Mouse (Mus musculus) small intestine, adult 2 months (tissue): ENCODE measurements around the gene Etv5. TPM values are rescaled to one million over a fixed set of nuclear protein-coding genes. Genes with fewer than 3 reads are reported as not detected.
A peak's percentile ranks its signal among the peaks of the same experiment; 100 is the strongest.

Experiments used
- H3K27ac ChIP-seq: fragments of 200-500 bp; 2 replicates; pipeline ENCODE4 v1.5.1; 2012; ENCODE audit warnings: low read depth, low read length, control low read depth, inconsistent platforms; ENCODE audit not compliant: insufficient read depth
- H3K27me3 ChIP-seq: fragments of 200-500 bp; 2 replicates; pipeline ENCODE4 v1.6.1; 2012; ENCODE audit warnings: mild to moderate bottlenecking, moderate library complexity, low read length, inconsistent platforms; ENCODE audit not compliant: control insufficient read depth, insufficient read depth
- H3K36me3 ChIP-seq: fragments of 200-500 bp; 2 replicates; pipeline ENCODE4 v1.6.1; 2012; ENCODE audit warnings: mild to moderate bottlenecking, low read length, control low read depth, inconsistent platforms; ENCODE audit not compliant: control insufficient read depth, insufficient read depth
- H3K4me1 ChIP-seq: fragments of 200-500 bp; 2 replicates; pipeline ENCODE4 v1.6.1; 2012; ENCODE audit warnings: low read length, inconsistent platforms, mixed read lengths; ENCODE audit not compliant: control insufficient read depth, insufficient read depth, insufficient read length
- H3K4me3 ChIP-seq: fragments of 200-500 bp; 2 replicates; pipeline ENCODE4 v1.5.1; 2012; ENCODE audit warnings: low read depth, mild to moderate bottlenecking, control low read depth, inconsistent platforms, low read length, moderate library complexity
- CTCF ChIP-seq: fragments of 200-500 bp; IDR thresholded peaks from 2 replicates; pipeline ENCODE4 v1.5.1; 2012; ENCODE audit warnings: low read depth, mild to moderate bottlenecking, control low read depth, inconsistent platforms, low read length, moderate library complexity, mixed read lengths; ENCODE audit not compliant: insufficient replicate concordance, insufficient read length; ENCODE audit errors: extremely low read depth
- POLR2A ChIP-seq: fragments of 200-500 bp; IDR thresholded peaks from 2 replicates; pipeline ENCODE4 v1.6.1; 2012; ENCODE audit warnings: low read depth, mild to moderate bottlenecking, control low read depth, inconsistent platforms, low read length, moderate library complexity
- WGBS: fragments of 180-500 bp; shearing (Covaris S2); methylation state at CpG from one replicate; pipeline ENCODE4 v1.1.7; 2018; 5-methylcytosine and 5-hydroxymethylcytosine counted together
- polyA plus RNA-seq: library from polyadenylated mRNA; depleted of rRNA; stranded (reverse); fragments of >200 nt; gene quantifications from 2 replicates; pipeline ENCODE4 v1.2.3, GENCODE M21; 2012

Etv5 gene
- polyA plus RNA-seq, 1 experiment, result 2.5 TPM

- Histone ChIP-seq H3K27me3 (no peaks in the 10 kb centered on the region), H3K27ac (peak overlapping the region; percentile 17), H3K4me3 (peak overlapping the region; percentile 81), H3K36me3 (no peaks in the 10 kb centered on the region; the same call in 1 of the 2 replicates), H3K4me1 (peaks cover 11% of the 10 kb centered on the region)
- WGBS, result under 1% methylated on average over 18 of the region's 18 CpGs
- TF ChIP-seq POLR2A (no peak), CTCF (0 out of 2 replicates have a peak, but pooled peaks have one; percentile 27)
Measured at GRCm38 (mm10) chr16:22440269-22440668, 750 bp upstream of the Etv5 start.

DNA sequence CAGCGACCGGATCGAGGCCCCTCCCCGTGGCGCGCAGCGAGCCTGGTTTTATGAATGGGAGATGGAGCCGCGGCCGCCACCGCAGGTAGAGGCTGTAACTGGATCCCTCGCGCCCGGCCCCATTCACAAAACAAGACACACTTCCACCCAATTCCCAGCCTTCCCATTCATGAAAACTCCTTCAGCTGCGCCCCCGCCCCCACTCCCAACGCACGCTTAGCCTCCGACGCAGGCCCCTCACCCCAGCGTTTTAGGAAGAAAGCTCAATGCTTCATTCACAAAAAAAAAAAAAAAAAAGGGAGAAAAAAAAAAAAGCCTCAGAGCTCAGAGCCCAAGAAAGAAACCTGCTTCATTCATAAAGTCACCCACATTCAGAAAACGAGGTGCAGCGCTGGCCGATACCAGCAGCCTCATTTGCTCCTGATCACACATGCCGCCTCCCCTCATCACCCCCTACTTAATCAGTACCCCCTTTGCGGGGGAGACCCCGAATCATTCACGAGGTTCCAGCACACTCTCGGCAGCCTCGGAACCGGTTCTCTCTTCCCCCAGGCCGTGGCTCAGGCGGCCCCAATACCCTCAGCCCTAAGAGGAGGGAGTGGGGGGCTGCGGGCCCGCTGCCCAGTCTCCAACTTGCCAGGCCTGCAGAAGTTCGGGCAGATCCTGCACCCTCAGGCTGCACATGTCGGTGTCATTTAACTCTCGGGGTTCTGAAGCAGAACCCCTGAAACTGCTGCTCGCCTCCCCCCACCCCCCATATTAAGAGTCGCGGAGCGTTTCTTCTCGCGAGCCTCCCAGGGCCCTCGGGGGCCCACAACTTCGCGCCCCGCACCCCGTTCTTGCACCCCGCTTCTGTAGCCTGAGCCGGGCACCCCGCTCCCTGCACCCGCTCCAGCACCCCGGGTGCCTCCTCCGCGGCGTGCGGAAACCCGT is 812 bp downstream of the Etv5 start:
- H3K4me1 ChIP-seq, result peaks cover 11% of the 10 kb centered on the region
- no peak for TF ChIP-seq POLR2A
- no peaks in the 10 kb centered on the region; the same call in 1 of the 2 replicates for H3K36me3 ChIP-seq
- WGBS, result under 1% methylated on average over 59 of the region's 59 CpGs
- H3K27ac ChIP-seq, result no peak overlapping the region
- H3K27me3 ChIP-seq, result no peaks in the 10 kb centered on the region
- peak overlapping the region; percentile 93 for H3K4me3 ChIP-seq

DNA sequence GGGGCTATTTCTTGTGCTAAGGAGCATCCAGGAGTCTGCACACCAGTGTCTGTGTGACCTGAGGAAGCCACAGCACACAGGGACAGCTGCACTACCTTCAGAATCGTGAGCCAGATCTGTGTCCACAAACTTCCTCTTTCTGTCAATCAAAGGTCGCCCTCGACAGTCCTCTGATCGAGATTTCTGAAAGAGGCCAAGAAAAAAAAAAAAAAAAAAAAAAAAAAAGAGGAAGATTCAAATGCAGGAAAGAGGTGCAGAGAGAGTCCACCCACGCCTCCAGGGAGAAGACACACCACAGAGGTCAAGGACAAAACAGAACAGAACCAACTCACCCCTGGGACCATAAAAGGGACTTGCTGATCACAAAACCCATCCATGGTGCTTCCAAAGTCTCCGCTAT is 3.4 kb downstream of the Etv5 start:
- no peak for TF ChIP-seq CTCF
- no peak for TF ChIP-seq POLR2A
- Histone ChIP-seq H3K36me3 (no peaks in the 10 kb centered on the region; the same call in 1 of the 2 replicates), H3K27me3 (no peaks in the 10 kb centered on the region), H3K27ac (no peak overlapping the region), H3K4me1 (peaks cover 11% of the 10 kb centered on the region), H3K4me3 (no peak overlapping the region)
- WGBS, result 34% methylated on average over 6 of the region's 6 CpGs

DNA sequence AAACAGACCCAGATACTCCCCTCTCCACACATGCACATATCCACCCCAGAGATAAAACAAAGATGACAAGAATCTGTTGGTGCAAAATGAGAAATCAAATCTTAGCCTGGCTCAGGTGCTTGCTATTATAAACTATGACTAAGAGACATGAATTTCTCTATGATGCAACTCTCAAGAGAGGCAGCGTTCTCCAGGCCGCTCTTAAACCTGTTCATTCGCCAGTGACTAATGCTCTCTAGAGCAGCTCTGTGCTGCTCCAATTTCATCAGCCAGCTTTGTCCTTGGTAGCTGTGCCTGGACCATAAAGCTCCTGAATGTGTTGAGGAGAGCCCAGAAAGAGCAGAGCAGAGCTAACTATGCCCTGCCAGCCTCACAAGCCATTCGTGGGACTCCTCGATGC is 5.0 kb downstream of the Etv5 start:
- H3K27ac ChIP-seq, result no peak overlapping the region
- no peak overlapping the region for H3K4me3 ChIP-seq
- no peak for TF ChIP-seq CTCF
- no peak for TF ChIP-seq POLR2A
- no peaks in the 10 kb centered on the region; the same call in 1 of the 2 replicates for H3K36me3 ChIP-seq
- no peaks in the 10 kb centered on the region for H3K27me3 ChIP-seq
- peaks cover 3% of the 10 kb centered on the region; the same call in 1 of the 2 replicates for H3K4me1 ChIP-seq
- 91% methylated on average over 5 of the region's 5 CpGs for WGBS

DNA sequence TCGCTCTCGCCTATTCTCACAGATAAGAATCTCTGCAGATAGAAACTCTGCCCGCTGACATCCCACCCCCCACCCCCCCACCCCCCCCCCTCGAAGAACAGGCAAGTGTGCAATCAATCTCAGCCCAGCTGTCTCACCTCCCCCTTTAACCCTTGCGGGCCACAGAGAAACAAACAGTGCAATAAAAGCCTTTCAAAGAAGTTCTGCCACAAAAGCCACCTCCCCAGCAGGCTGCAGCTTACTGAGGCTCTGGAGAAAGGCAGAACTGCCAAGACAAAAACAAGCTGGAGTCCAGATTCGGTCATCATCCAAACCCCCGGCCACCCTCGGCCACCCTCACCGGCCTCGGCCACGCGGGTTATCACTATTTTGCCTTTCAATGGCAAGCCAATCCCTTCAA is 5.6 kb downstream of the Etv5 start:
- WGBS, result 60% methylated on average over 12 of the region's 12 CpGs
- TF ChIP-seq POLR2A (no peak), CTCF (no peak)

DNA sequence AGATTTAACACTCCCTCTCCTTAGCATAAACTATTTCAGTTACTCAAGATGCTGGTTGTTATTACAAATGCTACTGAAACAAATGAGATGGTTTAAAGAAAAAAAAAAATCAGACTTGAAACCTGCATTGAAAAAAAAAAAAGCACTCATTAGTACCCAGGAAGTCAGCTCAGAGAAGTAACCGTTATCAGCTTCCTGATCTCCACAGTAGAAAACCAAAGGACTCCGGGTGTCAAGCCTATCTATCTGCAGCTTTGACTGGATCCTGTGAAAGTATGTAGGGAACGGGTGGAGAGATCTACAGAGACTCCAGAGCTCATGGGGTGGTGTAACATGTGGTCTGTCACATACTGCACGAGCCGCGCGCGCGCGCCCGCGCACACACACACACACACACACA is 7.7 kb downstream of the Etv5 start:
- Histone ChIP-seq H3K27me3 (no peaks in the 10 kb centered on the region), H3K27ac (no peak overlapping the region), H3K4me3 (no peak overlapping the region), H3K4me1 (no peaks in the 10 kb centered on the region), H3K36me3 (no peaks in the 10 kb centered on the region; the same call in 1 of the 2 replicates)
- no peak for TF ChIP-seq POLR2A
- no peak for TF ChIP-seq CTCF
- WGBS, result 83% methylated on average over 12 of the region's 12 CpGs

More for the DNA sequence above, 5.6 kb downstream of the Etv5 start:
- no peaks in the 10 kb centered on the region; the same call in 1 of the 2 replicates for H3K36me3 ChIP-seq
- H3K27me3 ChIP-seq, result no peaks in the 10 kb centered on the region
- H3K27ac ChIP-seq, result no peak overlapping the region
- no peak overlapping the region for H3K4me3 ChIP-seq
- H3K4me1 ChIP-seq, result peaks cover 3% of the 10 kb centered on the region; the same call in 1 of the 2 replicates

GRCm38 (mm10) chr16:22431335-22431734 is 8.2 kb downstream of the Etv5 start:
- no peaks in the 10 kb centered on the region for H3K4me1 ChIP-seq
- H3K36me3 ChIP-seq, result no peaks in the 10 kb centered on the region; the same call in 1 of the 2 replicates
- no peak overlapping the region for H3K4me3 ChIP-seq
- no peaks in the 10 kb centered on the region for H3K27me3 ChIP-seq
- H3K27ac ChIP-seq, result no peak overlapping the region
- WGBS, result 81% methylated on average over 2 of the region's 2 CpGs
- TF ChIP-seq POLR2A (no peak), CTCF (no peak)
